Mouse (Mus musculus): ENCODE data around the gene Kcnq1. TPM values are rescaled to one million over a fixed set of nuclear protein-coding genes. Genes with fewer than 3 reads are reported as not detected.

The Kcnq1 gene
- total RNA-seq, 2 experiments from 2014 or later = 51.7 to 55.3 TPM

DNA sequence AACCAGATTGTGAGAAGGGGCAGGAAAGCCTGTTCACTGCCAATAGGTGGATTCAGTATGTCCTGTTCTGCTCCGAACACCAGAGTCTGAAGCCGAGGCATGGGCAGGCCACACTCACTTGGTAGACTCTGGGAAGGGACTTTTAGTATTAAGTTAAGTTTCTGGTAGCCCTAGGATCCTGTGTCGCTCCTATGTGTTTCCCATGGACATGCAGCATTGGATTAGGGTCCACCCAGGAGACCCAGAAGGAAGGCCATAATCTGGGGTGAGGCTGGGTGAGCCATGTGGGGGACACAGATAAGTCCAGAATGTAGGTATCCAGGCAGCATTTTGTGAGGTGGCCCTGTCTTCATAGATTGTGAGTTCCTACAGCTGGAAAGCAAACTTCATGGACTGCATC, 81.0 kb downstream of the Kcnq1 start:
- no peak for DNase-seq

DNA sequence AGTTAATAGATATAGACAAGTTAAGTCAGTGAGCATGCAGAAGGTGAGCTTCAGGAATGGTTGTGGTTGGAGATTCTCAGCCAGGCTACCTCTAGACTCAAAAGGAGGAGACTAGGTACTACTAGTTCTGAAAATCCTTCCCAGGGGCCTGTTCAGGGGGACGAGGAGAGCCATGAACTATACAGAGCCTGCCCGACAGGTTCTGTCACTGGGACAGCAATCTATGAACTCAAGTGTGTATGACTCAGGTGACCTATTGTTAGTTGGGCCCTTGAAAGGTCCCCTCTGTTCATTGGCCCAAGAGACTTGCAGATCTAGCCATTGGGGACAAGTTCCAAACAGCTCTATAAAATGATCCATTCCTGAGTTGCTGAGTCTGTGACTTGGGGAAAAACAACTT, 82.4 kb downstream of the Kcnq1 start:
- DNase-seq = no peak

DNA sequence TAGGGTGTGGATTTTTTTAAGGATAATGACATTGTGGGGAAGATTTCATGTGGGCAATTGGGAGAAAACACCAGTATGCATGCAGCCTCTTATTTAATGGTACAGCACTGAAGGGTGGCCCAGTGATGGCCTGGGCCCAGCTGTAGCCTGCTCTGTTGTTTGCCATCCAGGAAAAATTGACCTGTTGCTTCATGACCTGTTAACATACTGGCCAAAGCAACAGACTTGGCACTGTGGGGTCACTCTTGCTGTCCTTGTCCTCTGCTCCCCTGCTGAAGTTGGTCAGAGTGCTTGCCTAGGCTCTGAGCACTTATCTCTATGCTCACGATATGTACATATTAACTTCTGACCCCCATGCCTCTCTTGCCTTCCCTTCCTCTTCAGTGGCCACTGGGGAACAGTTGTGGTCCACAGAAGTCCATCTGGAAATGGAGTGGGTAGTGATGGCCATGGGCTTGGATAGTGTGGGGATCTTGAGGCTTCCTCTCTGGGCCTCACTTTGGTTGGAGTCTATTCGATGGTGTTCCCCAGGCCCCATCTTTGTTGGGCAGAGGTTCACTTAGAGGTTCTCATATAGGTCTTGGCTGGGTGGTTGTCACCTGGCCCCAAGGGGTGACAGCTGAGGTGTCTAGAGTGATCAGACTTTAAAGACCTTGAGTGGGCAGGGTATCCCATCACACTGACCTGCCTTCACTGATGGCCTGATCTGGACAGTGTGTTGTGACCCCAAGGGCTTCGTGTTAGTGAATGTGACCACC, 84.0 kb downstream of the Kcnq1 start:
- no peak for DNase-seq

DNA sequence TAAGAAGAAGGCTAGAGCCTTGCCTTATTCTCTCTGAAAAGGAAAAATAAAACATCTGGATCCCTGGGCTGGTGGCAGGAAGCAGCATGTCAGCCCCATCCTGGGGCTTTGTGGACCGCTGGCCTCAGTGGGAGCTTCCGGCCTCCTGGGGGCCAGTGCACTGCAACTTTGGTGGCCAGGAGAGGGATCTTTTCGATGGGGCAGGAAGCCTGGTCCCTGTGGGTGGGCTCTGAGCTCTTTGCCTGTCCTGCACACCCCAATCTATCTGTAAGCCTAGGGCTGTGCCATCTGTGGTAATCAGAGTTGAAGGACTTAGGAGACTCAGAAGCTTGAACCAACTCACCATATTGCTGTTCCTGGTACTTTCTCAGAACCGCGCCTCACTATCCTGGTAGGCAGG, 84.7 kb downstream of the Kcnq1 start:
- peak; percentile 4 for DNase-seq

DNA sequence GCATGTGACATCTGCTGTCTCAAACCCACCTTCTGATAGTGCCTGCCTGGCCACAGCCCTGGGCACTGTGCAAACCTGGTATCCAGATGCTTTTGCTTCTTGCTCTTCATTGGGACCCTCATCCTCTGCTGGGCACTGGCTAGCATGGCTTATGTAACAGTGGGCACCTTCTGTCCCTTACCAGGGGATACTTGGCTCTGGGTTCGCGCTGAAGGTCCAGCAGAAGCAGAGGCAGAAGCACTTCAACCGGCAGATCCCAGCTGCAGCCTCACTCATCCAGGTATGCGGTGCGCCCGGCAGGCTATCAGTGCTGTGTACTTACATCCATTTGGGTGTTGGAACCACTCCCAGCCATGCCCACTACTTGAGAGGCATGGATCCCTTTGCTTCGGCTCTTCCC, 86.2 kb downstream of the Kcnq1 start:
- DNase-seq = peak; percentile 2

DNA sequence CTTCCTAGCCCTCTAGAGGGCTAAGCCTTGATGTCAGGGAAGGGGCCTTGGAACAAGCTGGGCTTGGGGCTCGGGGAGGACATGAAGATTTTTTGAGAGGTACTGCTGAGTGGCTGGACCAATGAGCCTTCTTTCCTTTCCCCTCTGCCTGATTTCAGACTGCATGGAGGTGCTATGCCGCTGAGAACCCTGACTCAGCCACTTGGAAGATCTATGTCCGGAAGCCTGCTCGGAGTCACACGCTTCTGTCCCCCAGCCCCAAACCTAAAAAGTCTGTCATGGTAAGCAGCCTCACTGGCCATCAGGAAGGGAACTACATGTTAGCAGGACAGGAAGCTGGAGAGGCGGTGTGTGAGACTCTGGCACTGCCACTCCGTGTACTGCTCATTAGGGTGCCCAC, 87.9 kb downstream of the Kcnq1 start:
- peak; percentile 1 for DNase-seq

DNA sequence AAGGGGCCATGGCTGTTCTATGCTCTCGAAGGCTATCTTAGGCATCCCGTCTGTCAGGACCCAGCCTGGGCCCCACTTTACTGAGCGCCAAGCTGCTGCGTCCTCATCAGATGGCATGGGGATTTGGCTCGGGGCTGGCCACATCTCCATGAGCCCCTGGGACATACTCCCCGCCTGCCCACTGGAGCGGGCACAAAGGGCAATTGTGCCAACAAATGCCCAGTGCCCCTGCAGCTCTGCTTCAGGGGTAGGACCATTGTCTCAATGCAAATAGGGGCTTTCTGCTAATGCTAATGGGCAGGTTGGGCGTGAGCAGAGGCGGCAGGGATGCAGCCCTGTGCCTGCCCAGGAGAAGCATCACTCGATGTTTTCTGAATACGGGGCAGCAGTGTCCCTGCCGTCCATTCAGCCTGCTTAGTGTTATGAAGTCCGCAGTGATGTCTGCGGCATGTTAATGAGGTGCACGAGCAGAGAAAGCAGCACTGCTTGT, 91.8 kb downstream of the Kcnq1 start:
- DNase-seq = peak; percentile 2

DNA sequence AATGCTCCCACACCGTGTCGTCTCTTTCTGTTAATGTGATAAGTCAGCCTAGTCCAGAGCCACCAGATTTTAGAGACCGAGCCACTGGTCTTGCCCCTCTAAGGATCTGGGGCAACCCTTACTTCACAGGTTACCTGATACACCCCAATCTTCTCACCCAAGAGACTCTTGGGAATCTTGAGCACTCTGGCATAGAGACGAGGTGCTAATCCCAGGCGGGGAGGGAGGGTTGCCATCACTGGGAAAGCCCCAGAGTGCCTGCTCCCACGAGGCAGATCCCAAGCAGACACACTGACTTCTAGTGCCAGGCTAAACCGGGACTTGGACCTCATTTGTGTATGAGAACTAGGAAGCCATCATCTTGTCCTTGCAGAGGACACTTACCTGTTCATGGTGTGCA, 92.3 kb downstream of the Kcnq1 start:
- peak; percentile 3 for DNase-seq

DNA sequence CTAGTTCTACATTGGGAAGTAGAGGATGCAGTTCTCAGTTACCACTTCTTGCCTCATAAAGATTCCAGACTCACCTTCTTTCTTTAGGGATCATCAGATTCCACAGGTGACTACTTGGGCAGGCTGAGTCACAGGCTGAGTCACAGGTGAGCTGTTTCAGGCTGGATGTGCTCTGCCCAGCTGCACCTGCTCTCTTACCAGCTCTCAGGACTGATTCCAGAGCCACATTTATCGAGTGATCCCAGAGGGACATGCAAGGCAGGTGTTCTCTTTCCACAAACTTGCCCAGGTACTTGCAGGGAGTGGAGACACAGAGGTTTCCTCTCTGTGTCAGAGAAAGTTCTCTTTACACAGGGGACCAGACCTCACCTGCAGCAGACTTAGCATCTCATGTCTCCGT, 95.1 kb downstream of the Kcnq1 start:
- DNase-seq = no peak

DNA sequence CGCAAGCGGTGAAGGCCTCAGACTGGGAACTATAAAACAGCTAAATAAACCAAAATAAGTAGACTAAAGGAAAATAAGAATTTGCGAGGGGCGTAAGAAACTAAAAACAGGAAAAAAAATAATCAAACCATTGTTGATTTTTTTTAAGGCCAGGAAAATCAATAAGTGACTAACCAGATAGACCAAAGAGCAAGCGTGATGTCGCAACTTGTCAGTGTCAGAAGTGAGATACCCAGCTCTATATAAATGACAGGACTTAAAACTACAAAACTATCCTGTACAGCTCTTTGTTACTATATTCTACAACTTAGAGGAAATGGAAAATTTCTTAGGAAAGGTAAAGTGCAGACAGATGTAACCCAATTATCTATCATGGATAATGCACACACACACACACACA, 97.7 kb downstream of the Kcnq1 start:
- DNase-seq = no peak

DNA sequence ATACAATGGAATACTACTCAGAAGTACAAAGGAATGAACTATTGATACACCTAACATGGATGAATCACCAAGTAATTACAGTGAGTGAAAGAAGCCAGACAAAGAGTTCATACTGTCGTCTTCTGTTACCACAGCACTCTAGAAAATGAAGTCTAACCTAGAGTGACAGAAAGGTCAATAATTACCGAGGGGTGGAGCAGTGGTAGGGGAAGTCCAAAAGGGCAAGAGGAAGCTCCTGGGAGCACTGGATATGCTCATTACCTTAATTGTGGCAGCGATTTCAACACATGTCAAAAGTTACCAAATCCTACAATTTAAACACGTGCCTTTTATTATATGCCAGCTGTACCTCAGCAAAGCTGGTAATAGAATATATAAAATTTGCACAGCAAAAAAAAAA, 100.9 kb downstream of the Kcnq1 start:
- no peak for DNase-seq

DNA sequence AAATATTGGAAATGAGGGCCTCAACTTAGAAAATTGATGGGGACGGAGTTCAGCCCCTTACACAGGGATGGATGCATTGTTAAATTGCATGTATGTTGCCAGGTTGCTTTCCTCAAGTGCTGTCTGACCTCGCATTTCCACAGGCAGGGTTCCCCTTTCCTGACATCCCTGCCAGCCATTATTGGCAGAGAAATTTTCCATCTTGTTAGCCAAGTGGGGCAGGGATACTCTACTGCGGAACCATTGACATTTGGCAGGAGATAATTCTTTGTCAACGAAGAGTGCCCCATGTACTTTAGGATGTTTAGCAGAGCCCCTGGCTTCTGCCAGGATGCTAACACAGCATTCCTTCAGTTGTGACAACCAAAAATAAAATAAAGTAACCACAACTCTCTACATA, 104.6 kb downstream of the Kcnq1 start:
- peak; percentile 84 for DNase-seq

DNA sequence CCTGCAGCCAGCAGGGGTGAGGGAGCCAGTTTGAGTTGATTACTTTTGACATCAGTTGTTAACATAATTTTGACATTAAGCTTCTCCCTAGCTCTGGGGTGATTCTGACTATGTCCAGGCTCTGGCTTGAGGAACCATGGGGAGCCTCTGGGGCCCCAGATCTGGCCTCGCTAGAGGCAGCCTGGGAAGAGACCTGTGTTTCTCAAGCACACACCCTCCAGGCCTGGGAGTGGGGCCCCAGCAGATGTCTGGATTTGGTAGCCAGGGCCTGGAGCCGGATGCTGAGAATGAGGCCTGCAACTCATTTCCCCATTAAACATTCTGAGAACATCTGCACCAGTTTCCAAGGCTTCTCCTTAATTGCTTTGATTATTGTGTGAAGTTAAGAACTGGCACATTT, 145.0 kb downstream of the Kcnq1 start:
- no peak for DNase-seq

DNA sequence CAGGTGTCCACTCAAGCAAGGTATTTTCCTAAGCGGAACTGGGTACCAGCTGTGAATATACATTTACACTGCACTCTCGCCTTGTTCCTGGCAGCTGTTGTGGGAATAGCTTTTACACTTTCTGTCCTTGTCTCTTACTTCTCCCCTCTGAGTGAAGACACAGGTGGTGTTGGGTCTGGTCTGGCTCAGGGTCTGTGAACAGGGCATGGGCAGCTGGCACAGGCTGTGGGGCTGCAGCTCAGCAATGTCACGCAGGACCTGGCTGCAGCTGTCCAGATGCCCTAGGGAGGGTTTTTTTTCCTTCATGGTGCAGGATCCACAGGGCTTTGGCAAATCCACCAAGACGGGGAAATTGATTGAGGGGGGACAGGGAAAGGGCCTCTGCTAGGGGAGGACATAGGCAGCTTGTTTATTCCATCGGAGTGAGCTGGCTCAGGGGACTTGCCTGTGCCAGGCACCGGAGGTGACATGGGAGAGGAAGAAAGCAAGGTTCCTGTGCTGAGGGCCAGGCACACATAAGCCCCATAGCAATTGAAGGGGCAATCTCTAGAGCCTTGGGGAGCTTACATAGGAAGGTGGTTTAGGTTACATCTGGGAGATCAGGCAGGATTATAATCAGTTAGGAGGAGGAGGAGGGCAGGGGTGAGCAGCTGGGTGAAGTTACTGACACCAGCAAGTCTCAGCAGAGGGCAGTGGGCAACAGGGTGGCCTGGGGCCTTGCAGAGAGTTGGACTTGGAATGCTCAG, 147.1 kb downstream of the Kcnq1 start:
- no peak for DNase-seq

DNA sequence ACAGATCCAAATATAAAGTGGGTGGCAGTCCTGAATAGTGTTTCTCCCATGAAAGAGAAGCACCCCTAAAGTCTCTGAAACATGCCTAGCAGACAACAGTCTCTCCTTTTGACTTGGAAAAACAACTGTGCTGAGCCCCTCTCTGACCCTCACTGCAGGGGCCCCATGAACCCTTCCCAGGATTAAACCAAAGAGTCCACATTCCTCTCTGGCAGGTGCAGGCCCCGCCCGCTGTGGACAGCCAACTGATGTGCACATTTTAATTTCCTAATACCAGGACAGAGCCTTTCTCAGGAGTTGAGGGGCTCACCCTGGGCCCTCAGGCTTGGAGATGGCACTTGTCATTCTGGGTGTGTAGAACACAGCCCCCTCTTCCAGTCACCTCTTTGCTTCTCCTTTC, 148.7 kb downstream of the Kcnq1 start:
- DNase-seq = no peak

DNA sequence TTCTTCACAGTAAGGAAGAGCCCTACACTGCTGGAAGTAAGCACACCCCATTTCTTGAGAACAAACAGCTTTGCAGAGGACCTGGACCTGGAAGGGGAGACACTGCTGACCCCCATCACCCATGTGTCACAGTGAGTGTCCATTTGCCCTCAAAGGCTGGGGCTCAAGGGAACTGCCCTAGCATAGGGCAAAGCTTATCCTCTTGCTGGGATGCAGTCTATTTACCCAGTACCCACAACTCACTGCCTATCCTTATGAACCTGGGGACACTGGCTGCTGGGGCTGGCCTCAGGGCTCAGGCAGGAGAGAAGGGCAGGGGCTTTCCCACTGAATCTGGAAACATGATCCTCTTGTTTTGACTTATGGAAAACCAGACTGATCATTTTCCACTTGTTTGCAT, 155.1 kb downstream of the Kcnq1 start:
- no peak for DNase-seq

DNA sequence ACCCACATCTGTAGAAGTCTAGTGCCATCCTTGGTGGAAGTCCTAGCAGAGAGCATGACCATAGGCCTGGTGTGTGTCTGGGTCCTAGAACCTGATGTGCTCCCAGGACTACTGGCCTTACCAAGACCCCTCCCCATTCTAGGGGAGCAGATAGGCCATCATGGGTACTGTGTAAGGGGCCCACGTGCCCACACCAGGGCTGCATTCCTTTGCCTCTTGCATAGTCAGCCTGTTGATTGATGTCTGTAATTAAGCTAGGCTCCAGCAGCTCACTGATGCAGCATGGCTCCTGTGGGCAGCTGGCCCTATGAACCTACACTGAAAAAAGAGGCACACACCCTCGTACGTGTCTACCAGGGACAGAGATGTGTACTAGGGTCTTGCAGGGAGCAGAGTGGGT, 157.4 kb downstream of the Kcnq1 start:
- DNase-seq = no peak

DNA sequence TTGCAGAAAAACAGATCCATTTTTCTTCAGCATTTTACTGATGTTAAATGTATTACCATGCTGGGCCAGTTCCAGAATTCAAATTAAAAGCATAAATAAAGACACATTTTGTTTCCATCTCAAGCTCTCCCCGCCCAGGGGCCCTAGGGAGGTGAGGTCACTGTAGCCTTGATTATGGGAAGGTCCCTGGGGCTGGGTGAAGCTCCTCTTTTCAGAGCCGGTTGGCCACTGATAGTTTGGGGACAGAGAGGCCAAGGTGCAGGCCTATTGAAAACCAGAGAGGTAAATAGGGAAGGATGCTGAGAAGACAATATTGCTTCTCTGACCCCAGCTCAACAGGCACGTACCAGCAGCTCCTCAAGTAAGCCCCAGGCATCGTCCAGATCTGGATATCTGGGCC, 157.8 kb downstream of the Kcnq1 start:
- peak; percentile 30 for DNase-seq

DNA sequence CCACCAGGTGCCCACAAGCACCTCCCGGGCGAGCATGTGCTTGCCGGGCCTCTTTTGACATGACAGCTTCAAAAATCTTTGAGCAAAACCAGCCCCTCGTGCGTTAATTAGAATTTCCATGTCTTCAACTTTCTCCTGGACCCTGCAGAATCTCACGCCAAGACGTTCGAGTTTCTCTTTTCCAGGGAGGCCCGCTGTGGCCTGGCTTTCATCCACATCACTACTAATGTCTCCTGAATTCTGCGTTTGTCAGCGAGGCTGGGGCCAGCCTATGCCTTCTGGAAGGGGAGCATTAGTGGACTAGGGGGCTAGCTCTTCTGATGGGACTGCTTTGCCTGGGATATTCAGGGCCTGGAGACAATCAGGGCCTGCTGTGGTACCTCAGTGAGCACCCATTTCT, 159.2 kb downstream of the Kcnq1 start:
- DNase-seq = no peak

DNA sequence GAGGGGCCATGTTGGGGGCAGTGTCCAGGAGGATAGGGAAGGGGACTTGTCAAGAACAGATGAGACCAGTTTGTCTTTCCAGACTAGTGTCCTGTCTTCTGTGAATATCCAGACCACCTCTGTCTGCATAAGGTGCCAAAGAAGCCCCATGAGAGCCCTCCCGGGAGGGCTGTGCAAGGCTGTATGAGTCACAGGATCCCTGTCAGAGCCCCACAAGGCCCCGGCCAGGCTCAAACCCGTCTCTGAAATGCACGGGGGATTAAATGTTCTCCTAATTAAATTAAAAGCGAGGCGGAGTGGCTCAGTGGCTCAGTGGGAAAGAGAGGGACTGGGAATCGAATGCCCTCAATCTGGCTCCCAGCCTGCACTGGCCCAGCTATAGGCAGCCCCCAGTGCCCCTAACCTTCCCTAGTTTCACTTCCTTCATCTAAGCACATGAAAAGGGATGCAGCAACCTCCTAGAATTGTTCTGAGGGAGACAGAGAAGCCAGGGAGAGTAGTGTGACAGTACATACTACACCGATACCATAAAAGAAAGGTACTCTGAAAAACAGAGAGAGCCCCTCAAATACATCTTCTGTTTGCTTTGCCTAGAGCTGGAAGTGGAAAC, 159.8 kb downstream of the Kcnq1 start:
- no peak for DNase-seq

DNA sequence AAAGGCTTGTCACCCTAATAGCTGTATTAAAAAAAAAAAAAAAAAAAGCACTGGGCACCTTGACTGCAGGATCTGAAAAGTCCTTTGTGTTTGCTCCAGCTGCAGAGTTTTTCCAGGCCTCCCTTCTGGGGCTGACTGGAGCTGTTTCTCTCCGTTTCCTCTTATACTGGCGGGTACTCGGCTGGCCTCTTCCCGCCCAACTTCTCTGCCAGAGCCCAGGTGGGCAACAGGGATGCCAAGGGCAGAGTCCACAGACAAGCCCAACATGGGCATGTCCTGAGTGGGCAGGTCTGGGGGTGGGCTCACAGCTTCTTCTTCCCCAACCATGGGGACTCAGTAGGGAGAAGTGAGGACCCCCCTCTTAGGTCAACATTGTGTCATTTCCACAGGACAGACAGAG, 167.6 kb downstream of the Kcnq1 start:
- no peak for DNase-seq

DNA sequence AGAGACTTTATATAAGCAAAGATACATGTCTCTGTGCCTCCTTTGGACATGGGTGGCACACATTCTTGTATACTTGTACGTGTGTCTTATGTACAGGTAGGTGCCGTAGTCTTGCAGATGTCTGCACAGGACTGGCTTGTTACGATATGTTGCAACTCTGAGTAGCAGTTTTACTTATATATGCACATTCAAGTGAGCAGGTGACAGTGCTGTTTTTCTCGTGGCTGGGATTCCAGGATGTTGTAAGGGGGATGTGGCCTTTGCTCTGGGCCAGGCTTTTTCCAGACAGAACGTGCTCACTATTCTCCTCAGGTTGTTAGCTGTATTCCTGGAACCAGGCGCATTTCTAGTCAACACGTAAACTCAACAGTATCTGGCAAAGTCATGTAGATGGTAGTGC, 168.9 kb downstream of the Kcnq1 start:
- no peak for DNase-seq

DNA sequence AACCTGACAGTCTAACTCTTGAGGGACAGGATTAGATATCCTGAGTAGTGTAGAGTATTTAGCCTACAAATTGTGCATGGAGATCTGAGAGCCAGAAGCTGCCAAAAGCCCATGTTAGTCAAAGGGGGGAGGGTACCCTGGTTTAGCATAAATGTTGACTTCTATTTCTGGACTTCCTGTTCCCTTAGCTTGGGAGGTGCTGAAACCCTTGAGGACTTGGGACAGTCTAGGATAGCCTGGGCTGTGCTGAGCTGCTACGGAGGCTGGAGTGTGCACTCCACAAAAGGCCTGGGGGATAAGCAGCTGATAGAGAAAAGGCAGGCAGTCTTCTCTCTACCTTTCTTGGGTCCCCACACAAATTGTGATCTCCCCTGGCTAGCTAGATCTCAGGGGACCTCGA, 177.5 kb downstream of the Kcnq1 start:
- no peak for DNase-seq

DNA sequence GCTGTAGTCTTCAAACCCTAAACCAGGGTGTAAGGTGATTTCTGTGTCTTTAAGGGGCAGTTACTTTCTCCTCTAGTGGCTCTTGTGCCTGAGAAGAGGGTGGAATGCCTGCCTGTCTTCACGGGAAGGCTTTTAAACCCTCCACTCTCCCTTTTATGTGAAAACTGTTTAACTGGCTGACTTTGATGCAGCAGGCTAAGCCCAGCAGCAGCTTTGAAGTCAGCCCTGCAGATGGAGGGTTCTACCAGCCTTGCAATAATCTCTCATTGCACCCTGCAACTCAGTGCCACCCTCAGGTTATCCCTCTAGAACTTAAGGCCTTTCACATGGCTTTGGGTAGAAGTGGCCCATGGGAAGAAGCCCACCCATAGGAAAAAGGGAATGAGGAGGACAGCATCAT, 178.7 kb downstream of the Kcnq1 start:
- DNase-seq = no peak
